Mouse (Mus musculus) mesoderm, embryonic 11.5 days (tissue): ENCODE data around the gene Tbc1d17.
"Not testable (repeated sequence)": the region's sequence is repeated elsewhere in the genome, so short reads cannot be mapped to it uniquely, and the experiment has no call there.

ENCODE experiments used
- DNase-seq: peaks from one replicate; pipeline ENCODE4 v3.0.0-alpha.2; 2012; ENCODE audit warnings: low read depth, low spot score

Tbc1d17 gene

DNA sequence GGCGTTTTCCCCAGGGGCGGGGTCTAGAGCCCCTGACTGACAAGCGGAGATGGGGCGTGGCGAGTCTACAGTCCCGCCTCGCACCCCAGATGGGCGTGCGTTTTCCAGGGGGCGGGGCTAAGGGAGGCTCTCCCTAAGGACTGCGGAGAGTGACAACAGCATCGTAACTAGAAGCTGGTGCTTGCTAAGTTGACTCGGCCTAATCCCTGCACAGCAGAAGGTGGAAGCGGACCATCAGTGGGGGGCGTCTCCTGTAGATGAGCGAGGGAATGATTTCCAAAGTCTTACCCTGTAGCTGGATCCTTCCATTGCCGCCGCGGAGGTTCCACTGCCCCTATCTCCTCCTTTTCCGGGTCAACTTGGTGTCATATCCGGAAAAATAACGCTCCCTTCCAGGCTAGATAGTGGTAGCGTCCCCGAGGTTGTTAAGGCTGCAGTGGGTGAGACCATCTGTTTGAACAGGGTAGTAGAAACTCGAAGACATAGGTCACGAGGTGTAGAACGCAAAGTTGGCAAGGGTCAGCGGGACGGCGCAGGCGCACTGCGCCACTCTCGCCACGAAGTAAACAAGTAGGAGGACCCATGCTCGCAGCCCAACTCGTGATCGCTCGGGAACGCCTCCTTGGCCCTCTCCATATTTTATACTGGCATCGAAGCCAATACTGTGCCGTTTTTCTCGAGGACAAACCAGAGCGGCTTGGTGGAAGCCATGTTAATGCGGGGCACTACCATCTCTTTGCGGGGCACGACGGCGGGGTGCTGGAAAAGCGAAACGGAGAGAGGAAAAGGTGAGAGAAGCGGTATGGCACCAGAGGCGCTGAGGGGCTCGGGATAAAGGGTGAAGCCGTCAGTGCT is at the start of gene Tbc1d17, which contains the start of gene Akt1s1:
Tbc1d17 (minus strand) TSS at position 519 of the 855 bp plus-strand sequence.
Akt1s1 (plus strand) TSS at position 431 of the 855 bp plus-strand sequence.
- DNase-seq = peak; percentile 99

DNA sequence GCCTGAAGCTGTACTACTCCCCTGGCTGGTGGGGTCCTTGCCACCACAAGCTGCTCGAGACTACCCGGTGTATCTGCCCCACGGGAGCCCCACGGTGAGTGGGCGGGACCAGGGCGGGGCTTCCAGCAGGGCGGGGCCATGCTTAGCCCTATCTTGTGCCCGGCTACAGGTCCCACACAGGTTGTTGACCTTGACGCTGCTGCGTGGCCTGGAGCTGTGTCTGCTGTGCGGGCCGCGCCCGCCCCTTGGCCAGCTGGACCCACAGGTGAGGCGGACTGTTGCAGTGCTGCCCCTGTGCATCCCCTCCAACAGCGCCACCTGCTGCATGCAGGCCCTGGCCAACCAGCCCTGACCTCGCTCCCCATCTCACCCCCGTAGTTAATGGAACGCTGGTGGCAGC is 49.7 kb upstream of the Tbc1d17 start:
- DNase-seq = no peak

DNA sequence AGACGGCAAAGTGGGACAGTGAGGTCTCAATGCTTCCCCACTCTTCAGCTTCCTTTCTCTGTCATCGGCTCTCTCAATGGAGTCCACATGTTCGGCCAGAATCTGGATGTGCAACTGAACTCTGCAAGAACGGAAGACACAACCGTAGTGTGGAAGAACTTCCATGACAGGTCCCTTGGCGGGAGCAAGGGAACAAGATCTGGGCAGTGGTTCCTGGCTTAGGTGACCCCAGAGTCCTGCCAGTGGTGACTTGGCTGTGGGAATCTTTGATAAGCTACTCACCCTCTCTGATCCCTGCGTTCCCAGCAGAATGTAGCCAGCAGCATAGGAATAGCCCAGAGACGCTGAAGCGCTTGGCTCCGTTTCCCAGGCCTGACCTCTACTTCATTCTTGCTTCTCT is 47.6 kb upstream of the Tbc1d17 start:
- no peak for DNase-seq

DNA sequence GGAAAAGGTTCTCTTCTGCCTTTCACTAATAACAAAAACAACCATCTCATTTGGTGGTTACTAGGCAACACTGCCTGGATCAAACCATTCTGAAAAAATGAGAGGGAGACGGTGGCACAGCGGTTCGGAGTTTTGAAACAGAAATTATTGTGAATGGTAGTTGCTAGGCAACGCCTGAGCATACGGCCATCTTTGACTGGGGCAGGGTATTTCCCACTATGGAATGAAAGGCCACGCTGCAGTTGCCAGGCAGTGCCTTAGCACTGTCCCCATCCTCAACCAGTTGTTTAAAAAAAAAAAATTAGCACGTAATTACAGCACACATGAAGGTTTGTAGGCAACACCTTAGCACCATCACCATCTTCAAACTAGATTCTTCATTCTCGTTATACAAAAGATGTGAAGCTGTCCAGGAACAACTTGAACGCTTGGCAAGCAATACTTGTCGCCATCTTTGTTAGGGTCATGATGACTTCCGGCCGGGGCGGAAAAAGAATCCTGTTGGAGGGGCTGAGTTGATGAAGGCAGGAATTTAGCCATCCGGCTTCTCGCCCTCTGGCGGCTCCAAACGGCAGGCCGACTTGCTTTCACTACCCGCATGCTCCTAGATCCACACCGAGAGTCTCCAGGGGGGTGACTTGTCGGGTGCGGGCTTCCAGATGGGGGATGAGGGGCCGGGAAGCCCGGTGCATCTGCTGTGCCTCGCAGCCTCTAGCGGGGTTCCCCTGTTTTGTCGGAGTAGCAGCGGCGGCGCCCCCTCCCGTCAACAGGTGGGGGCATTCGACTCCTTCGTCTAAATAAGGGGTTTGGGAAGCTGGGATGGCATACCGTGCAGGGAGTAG is 46.9 kb upstream of the Tbc1d17 start, which contains the start of gene Fuz:
Fuz (plus strand) TSS at position 487 of the 842 bp plus-strand sequence.
- DNase-seq = peak; percentile 95

DNA sequence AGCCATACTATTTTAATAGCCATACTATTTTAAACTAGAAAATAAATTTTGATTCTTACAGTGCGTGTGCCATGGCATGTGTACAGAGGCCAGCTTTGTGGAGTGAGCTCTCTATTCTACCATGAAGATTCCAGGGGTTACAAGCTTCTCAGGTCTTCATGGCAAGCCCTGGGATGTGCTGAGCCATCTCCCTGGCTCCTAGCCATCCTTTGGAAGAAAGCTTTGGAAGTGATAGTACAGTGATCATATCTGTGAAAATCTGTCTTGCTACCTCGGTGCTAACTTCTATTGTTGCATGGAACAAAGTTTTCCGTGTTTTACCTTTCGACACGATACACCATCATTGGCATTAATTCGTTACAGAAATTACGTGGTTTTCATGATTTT is 46.3 kb upstream of the Tbc1d17 start:
- DNase-seq = no peak

DNA sequence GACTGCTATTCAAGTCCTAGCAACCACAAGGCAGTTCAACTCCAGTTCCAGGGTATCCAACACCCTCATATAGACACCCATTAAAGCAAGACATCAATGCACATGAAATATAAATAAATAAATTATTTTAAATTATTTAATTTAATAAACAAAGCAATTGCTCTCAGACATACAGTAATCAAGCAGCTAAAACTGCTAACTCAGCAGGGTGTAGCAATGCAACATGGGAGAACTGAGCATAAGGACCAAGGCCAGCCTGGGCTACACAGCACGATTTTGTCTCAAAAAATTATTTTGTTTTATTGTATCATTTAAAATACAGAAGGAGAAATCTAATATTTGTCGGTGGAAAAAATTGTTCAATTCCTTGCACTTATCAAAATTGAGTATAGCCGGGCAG is 45.3 kb upstream of the Tbc1d17 start:
- DNase-seq = no peak

DNA sequence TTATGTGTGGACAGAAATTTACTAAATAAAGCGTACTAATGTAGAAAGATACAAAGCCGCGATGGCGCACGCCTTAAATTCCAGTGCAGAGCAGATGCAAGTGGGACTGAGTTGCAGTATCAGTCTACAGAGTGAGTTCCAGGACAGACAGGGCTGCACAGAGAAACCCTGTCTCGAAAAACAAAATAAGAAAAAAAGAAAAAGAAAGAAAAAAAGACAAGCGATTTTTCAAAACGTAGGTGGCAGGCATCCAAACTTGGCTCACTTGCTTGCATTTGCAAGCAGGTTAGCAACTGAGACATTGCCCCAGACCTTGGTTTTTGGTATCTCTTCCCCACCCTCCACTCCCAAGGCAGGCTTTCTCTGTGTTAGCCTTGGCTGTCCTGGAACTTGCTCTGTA is 44.3 kb upstream of the Tbc1d17 start:
- DNase-seq = no peak

DNA sequence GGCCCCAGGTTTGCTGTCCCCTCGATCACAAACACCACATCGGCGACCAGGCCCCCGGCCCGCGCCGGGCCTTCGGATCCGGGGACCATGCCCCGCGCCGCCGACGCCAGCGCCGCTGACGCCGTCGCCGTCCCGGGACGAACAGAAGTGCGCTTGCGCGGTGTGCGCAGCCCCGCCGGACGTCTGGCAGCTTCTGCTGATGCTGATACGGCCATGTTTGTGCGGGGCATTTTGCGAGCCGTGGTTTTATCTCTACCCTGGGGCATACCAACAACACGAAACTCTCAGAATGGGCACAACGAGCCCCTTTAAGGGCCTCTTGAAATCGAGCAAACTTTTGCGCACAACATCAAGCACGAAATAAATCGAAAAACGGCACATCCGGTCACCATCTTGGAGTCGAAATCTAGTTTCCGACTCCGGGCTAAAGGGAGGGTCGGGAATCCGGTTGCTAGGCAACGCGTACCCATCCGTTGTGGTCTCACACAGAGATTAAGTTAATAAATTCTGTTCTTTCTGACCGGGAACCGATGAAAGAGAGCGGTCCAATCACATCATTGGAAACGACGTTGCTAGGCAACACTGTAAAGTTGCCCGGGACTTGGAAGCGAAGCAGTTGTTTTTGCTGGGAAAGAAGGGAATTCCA is 43.5 kb upstream of the Tbc1d17 start, which contains the start of gene Med25:
Med25 (minus strand) TSS at position 437 of the 646 bp plus-strand sequence.
- peak; percentile 98 for DNase-seq

DNA sequence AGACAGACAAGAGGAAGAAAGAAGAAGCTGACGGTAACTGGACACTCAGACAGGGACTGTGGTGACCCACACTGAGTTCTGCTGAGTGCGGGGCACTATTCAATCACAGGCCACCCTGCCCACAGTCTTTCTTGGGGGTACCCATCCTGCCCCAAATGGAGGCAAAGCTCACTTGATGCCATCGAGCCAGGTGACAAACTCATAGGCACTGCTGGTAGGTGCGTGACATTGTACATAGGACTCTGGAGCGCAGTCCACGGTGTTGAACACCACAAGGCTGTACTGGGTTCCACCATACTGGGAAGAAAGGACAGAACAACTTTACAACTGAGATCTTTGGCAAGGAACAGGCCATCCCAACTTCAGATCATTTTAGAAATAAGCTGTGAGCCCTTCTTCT is 42.7 kb upstream of the Tbc1d17 start:
- DNase-seq = no peak

DNA sequence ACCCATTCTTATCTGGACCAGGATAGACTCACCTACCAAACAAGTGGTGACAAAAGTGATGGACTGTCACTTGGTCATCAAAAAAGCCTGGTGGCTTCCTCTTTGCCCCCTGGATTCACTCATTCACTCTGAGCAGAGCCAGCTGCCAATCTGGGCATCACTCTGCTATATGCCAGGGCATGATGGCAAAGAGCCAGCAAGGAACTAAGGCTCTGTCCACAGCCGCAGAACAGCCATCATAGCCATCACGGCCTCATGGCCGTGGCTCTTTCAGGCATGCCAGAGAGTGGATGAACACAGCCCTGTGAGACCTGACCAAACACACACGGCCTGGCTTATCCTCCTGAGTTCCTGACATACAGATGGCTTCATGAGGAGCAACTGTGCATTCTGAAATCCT is 41.9 kb upstream of the Tbc1d17 start:
- DNase-seq = no peak

DNA sequence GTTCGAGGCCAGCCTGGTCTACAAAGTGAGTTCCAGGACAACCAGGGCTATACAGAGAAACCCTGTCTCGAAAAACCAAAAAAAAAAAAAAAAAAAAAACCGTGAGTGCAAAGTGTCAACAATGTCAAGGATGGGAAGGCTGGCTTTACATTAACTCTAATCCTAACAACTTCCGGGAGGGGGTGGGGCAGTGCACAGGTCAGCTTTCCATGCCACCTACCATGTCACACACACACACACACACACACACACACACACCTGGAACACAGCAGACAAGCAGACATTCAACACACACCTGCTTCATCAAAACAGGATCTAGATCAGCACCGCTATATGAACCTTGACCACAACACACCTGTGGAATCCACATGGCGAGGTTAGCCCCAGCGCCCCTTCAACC is 41.3 kb upstream of the Tbc1d17 start:
- no peak for DNase-seq

DNA sequence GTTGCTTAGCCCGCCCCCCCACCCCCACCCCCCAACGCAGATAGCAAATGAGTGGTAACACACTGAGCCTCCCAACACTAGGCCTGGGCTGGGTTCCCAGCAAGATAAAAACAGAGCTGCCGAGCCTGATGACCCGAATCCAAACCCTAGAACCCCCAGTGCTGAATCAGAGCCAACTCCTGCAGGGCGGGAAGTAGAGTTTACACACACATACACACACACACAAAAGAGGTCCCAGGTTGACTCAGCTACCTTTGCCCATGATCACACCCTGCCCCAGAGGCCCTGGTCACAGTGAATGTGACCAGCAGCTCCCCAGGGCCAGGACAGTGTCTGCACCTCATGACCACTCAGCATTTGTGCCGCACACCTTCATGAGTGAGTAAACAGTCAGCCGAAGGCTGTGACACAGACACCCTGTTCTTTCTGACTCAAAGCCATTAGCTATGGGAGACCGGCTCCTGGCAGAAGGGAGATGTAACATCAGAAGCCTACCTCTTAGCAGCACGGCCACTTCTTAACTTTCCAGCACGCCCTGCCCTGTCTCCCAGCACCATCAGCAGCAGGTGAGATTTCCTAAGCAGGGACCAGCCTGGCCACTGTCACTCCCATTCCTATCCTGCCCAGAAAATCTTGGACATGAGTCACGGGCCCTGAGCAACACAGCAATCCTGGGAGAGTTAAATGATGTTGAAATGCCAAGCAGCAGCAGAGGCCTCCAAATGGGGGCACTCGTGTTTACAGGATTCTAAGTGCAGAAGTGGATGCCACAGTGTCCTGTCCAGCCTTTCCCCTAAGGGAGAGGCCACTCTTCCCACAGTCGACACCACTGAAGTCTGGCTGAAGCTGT is 39.6 kb upstream of the Tbc1d17 start:
- no peak for DNase-seq

DNA sequence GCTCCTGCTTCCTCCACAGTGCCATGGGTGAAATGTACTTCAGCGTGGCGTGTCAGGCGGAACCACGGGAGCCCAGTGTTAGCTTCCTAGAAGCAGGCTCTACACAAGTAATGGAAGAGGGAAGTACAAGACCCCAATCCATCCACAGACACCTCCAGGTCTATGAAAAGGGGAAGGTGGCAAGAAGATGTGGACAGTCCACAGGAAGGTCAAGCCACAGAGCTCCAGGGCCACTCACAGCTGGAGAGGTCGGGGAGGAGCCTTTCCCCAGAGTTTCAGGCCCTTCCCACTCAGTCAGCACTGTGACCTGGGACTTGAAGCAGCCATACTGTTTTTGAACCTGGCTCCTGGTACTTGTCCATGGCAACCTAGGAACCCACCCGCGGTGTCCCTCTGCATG is 38.1 kb upstream of the Tbc1d17 start:
- no peak for DNase-seq

DNA sequence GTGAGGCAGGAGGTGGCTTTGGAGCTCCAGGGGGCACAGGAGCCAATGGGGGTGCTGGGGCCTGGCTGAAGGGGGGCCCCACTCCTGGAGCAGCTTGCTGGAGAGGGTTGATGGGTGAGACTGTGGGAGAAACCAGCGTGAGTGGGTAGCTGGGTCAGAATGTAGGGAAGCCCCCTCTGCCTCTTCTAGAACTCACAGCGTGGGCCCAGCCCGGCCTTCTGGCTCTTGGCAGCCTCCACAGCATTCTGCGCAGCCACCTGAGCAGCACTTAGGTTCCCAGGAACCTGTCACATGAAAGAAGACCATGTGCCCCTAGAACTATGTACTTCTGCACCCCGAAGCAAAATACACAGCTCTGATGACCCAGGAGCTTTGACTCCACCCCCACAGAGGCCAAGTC is 35.8 kb upstream of the Tbc1d17 start:
- DNase-seq = no peak

DNA sequence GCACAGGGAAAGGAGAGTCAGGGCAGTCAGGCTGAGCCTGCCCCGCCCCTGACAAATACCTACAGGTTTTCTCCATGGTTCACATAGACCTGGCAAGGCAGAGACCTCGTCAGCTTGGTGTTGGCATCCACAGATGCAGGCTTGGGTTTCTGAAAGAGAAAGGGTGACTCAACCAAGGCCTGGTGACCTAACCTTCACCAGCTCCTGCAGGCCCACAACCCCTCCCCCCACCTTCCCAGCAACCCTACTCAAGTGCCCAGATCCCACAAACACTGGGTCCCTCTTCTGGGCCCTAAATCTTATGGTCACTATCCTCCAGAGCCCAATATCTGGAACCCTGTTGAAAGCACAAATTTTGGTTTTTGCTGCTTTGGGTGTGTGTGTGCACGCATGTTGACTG is 34.2 kb upstream of the Tbc1d17 start:
- no peak for DNase-seq

DNA sequence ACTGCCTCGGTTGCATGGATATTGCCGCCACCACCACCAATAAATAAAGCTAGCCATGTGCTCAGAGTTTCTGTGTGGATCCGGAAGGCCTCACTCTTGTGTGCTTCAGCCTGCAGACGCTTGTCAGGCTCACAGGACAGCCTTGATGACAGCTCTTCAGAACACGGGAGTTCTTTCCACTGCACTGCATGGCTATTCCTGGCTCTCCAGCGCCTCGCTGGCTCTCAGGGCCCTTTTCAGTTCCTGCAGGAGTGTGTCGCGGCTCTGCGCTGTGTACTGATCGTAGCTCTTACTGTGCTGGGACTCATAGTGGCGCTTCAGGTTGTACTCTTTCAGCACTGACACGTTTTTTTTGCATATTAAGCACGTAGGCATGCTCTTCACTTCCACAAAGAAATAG is 29.0 kb upstream of the Tbc1d17 start:
- no peak for DNase-seq

DNA sequence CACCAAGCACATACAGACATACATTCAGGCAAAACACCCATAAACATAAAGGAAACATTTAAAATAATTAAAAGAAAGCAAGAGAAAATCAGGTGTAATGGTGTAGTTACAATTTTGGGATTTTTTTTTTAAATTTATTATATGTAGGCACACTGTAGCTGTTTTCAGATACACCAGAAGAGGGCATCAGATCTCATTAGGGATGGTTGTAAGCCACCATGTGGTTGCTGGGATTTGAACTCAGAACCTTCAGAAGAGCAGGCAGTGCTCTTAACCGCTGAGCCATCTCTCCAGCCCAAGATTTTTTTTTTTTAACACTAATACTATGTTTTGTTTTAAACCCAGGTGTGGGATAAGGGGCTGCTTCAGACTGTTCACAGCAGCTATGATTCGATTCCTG is 22.9 kb upstream of the Tbc1d17 start:
- not testable (repeated sequence) for DNase-seq

DNA sequence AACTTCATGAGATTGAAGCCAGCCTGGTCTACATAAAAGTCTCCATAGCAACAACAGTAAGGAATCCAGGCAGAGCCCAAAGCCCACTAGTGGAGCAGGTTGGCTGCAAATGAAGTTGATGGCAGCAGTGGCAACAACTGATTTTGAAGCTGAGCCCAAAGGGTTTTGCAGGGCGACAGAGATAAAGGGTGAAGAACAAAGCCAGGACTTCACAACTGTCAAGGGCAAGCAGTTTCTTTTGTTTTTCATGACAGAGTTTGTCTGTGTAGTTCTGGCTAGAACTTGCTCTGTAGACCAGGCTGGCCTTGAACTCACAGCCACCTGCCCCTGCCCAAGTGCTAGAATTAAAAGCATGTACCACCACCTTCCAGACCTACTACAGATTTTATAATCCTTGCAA is 22.3 kb upstream of the Tbc1d17 start:
- DNase-seq = no peak

DNA sequence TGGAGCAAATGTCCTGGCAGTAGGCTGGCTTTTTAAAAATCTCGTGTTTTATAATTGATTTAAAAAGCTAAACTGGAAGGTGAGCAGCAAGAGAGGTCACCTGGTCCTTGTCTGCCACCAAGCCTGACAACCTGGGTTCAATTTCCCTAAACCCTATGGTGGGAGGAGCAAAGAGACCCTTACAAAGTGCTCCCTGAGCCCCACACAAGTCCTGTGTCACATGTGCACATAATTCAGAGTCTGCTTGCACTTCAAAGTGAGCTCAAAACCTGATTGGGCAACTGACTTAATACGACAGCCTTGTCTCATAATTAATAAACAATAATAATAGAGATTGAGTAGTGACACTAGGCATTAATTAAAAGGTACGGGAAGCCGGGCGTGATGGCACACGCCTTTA is 21.7 kb upstream of the Tbc1d17 start:
- DNase-seq = no peak

DNA sequence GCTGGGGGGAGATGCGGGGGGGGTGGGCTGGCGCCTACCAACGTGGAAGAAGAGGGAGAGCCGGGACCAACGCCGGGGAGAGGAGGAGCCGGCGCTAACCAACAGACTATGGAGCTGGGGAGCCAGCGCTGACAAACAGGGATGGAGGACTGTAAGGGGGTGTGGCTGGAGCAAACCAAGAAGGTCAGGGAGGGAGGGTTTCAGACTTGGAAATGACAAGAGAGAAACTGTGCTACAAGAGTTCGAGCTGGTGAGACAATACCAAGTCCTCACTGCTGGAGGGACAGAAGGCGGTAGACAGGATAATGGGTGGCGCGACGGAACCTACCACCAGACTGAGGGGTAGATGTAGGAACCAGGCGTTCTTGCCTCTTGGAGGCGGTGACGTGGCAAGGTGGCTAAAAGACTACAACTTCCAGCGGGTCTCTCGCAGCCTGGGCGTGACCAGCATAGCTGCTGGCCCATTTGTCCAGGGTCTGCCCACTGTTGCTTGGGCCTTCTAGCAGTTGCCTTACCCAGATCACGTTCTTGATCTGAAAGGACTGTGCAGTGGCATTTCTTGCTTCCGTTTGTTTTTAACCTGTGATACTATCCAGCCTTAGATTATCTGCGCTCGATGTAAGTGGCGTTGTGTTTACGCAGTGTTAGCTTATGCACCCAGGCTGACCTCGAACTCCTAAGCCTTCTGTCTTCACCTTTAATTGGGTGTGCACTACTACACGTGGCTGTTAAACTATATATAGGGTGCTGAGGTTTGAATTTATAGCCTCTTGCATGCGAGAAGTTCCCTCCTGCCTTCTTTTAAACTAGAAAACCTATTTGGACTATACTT is 21.0 kb upstream of the Tbc1d17 start, which contains the start of gene Ptov1:
Ptov1 (minus strand) TSS at position 92 of the 832 bp plus-strand sequence.
- peak; percentile 96 for DNase-seq
